Mouse (Mus musculus) midbrain, embryonic 11.5 days (tissue): Measurements from ENCODE around the gene Kif24. TPM values are rescaled to one million over a fixed set of nuclear protein-coding genes. Genes with fewer than 3 reads are reported as not detected.
"Not testable (repeated sequence)": the region's sequence is repeated elsewhere in the genome, so short reads cannot be mapped to it uniquely, and the experiment has no call there.

Experiments used
- ATAC-seq: fragments of 200-750 bp; cut with Nextera tagmentation; 2 replicates; pipeline ENCODE4 v1.8.0; 2017; ENCODE audit warnings: moderate TSS enrichment, moderate library complexity; ENCODE audit not compliant: low FRiP score
- DNase-seq: peaks from one replicate; pipeline ENCODE4 v3.0.0; 2015; ENCODE audit warnings: low spot score; ENCODE audit errors: missing footprints
- H3K27ac ChIP-seq: fragments of 300-500 bp; sonication (generic); 2 replicates; pipeline ENCODE4 v1.5.1; 2014; ENCODE audit warnings: low read depth, low read length
- H3K27me3 ChIP-seq: fragments of 300-500 bp; sonication (generic); 2 replicates; pipeline ENCODE4 v1.6.1; 2014; ENCODE audit warnings: mild to moderate bottlenecking, low read length, moderate library complexity, mixed read lengths; ENCODE audit not compliant: control insufficient read depth, insufficient read depth
- H3K36me3 ChIP-seq: fragments of 300-500 bp; sonication (generic); 2 replicates; pipeline ENCODE4 v1.6.1; 2014; ENCODE audit warnings: mild to moderate bottlenecking, low read length, moderate library complexity, mixed read lengths; ENCODE audit not compliant: control insufficient read depth, insufficient read depth
- H3K4me1 ChIP-seq: fragments of 300-500 bp; sonication (generic); 2 replicates; pipeline ENCODE4 v1.6.1; 2014; ENCODE audit warnings: low read length; ENCODE audit not compliant: control insufficient read depth, insufficient read depth
- H3K4me2 ChIP-seq: fragments of 300-500 bp; sonication (generic); 2 replicates; pipeline ENCODE4 v1.6.1; 2014; ENCODE audit warnings: mild to moderate bottlenecking, moderate library complexity
- H3K4me3 ChIP-seq: fragments of 300-500 bp; sonication (generic); 2 replicates; pipeline ENCODE4 v1.5.1; 2014; ENCODE audit warnings: low read depth, low read length
- H3K9ac ChIP-seq: fragments of 300-500 bp; sonication (generic); 2 replicates; pipeline ENCODE4 v1.6.1; 2014; ENCODE audit warnings: low read length
- H3K9me3 ChIP-seq: fragments of 300-500 bp; sonication (generic); 2 replicates; pipeline ENCODE4 v1.6.1; 2016; ENCODE audit warnings: low read length; ENCODE audit not compliant: control insufficient read depth
- WGBS: fragments of 180-500 bp; shearing (Covaris S2); extraction: QIAGEN DNeasy Blood & Tissue Kit; methylation state at CpG from one replicate; pipeline ENCODE4 v1.1.7; 2014; 5-methylcytosine and 5-hydroxymethylcytosine counted together
- polyA plus RNA-seq: library from polyadenylated mRNA; unstranded; fragments of >200 nt; fragmentation: Nextera tagmentation; extraction: Ambion mirVana; gene quantifications from 2 replicates; pipeline ENCODE4 v1.2.1, GENCODE M21; 2014

Kif24 gene
- polyA plus RNA-seq, 1 experiment from 2014 or later = 9.6 TPM

- Histone ChIP-seq H3K4me3 (peak overlapping the region; percentile 73; the same call in 1 of the 2 replicates), H3K4me2 (peak overlapping the region; percentile 77)
- not testable (repeated sequence) for DNase-seq, H3K4me1 ChIP-seq, H3K27me3 ChIP-seq, H3K9ac ChIP-seq, H3K9me3 ChIP-seq, H3K27ac ChIP-seq, H3K36me3 ChIP-seq, ATAC-seq
- WGBS = 86% methylated on average over 3 of the region's 3 CpGs
Observed at GRCm38 (mm10) chr4:41463051-41463738, 1.5 kb downstream of the Kif24 start.

GRCm38 (mm10) chr4:41460690-41461089 is 4.0 kb downstream of the Kif24 start:
- no peak for DNase-seq
- peaks cover 8% of the 10 kb centered on the region; the same call in 1 of the 2 replicates for H3K4me1 ChIP-seq
- no peak overlapping the region for H3K27ac ChIP-seq
- peaks cover 7% of the 10 kb centered on the region; the same call in 1 of the 2 replicates for H3K36me3 ChIP-seq
- no peaks in the 10 kb centered on the region for H3K9me3 ChIP-seq
- no peak for ATAC-seq
- H3K4me2 ChIP-seq = no peak overlapping the region
- no peak overlapping the region for H3K9ac ChIP-seq
- no peak overlapping the region for H3K4me3 ChIP-seq
- WGBS = 98% methylated on average over 1 of the region's 1 CpGs
- no peaks in the 10 kb centered on the region for H3K27me3 ChIP-seq

- H3K27ac ChIP-seq = no peak overlapping the region
Observed at GRCm38 (mm10) chr4:41447595-41447994, 17.1 kb downstream of the Kif24 start.

GRCm38 (mm10) chr4:41442790-41443302 is 21.8 kb downstream of the Kif24 start:
- Histone ChIP-seq H3K4me3 (no peak overlapping the region), H3K36me3 (no peaks in the 10 kb centered on the region), H3K27me3 (no peaks in the 10 kb centered on the region), H3K9ac (no peak overlapping the region), H3K9me3 (no peaks in the 10 kb centered on the region), H3K4me1 (no peaks in the 10 kb centered on the region), H3K4me2 (no peak overlapping the region), H3K27ac (no peak overlapping the region)
- ATAC-seq (no peak), DNase-seq (no peak)
- WGBS = 89% methylated on average over 4 of the region's 4 CpGs

More at GRCm38 (mm10) chr4:41447595-41447994, 17.1 kb downstream of the Kif24 start:
- Histone ChIP-seq H3K9ac (no peak overlapping the region), H3K9me3 (no peaks in the 10 kb centered on the region), H3K4me2 (no peak overlapping the region), H3K4me3 (no peak overlapping the region), H3K36me3 (no peaks in the 10 kb centered on the region; the same call in 1 of the 2 replicates), H3K27me3 (no peaks in the 10 kb centered on the region), H3K4me1 (no peaks in the 10 kb centered on the region)
- 94% methylated on average over 3 of the region's 3 CpGs for WGBS
- ATAC-seq (no peak), DNase-seq (no peak)

- 89% methylated on average over 5 of the region's 5 CpGs for WGBS
Observed at GRCm38 (mm10) chr4:41438931-41439330, 25.8 kb downstream of the Kif24 start.

GRCm38 (mm10) chr4:41416966-41417365 is 47.7 kb downstream of the Kif24 start:
- no peak for ATAC-seq
- DNase-seq = peak; percentile 75
- Histone ChIP-seq H3K4me3 (no peak overlapping the region), H3K27ac (no peak overlapping the region), H3K4me2 (no peak overlapping the region), H3K4me1 (no peaks in the 10 kb centered on the region), H3K36me3 (no peaks in the 10 kb centered on the region), H3K27me3 (no peaks in the 10 kb centered on the region), H3K9me3 (no peaks in the 10 kb centered on the region), H3K9ac (no peak overlapping the region)

More at GRCm38 (mm10) chr4:41438931-41439330, 25.8 kb downstream of the Kif24 start:
- H3K27ac ChIP-seq = no peak overlapping the region
- no peaks in the 10 kb centered on the region for H3K27me3 ChIP-seq
- no peak overlapping the region for H3K4me2 ChIP-seq
- no peaks in the 10 kb centered on the region for H3K4me1 ChIP-seq
- no peaks in the 10 kb centered on the region for H3K36me3 ChIP-seq
- no peak overlapping the region for H3K4me3 ChIP-seq
- no peaks in the 10 kb centered on the region for H3K9me3 ChIP-seq
- DNase-seq (no peak), ATAC-seq (no peak)
- no peak overlapping the region for H3K9ac ChIP-seq

GRCm38 (mm10) chr4:41409341-41409740 is 55.3 kb downstream of the Kif24 start:
- Histone ChIP-seq H3K27ac (no peak overlapping the region), H3K4me1 (no peaks in the 10 kb centered on the region), H3K4me3 (no peak overlapping the region), H3K9ac (no peak overlapping the region), H3K9me3 (no peaks in the 10 kb centered on the region), H3K4me2 (no peak overlapping the region), H3K27me3 (no peaks in the 10 kb centered on the region), H3K36me3 (peaks cover 2% of the 10 kb centered on the region; the same call in 1 of the 2 replicates)
- WGBS = 97% methylated on average over 1 of the region's 1 CpGs
- DNase-seq (no peak), ATAC-seq (no peak)

GRCm38 (mm10) chr4:41407353-41407752 is 57.3 kb downstream of the Kif24 start:
- no peak overlapping the region for H3K4me3 ChIP-seq
- H3K9me3 ChIP-seq = no peaks in the 10 kb centered on the region
- DNase-seq (no peak), ATAC-seq (no peak)
- H3K27ac ChIP-seq = no peak overlapping the region
- no peaks in the 10 kb centered on the region for H3K27me3 ChIP-seq
- H3K4me1 ChIP-seq = no peaks in the 10 kb centered on the region
- no peak overlapping the region for H3K9ac ChIP-seq
- H3K36me3 ChIP-seq = peaks cover 2% of the 10 kb centered on the region; the same call in 1 of the 2 replicates
- 96% methylated on average over 2 of the region's 2 CpGs for WGBS
- H3K4me2 ChIP-seq = no peak overlapping the region

GRCm38 (mm10) chr4:41406597-41406996 is 58.1 kb downstream of the Kif24 start:
- ATAC-seq = no peak
- H3K4me2 ChIP-seq = no peak overlapping the region
- DNase-seq = no peak
- H3K27ac ChIP-seq = no peak overlapping the region
- H3K9ac ChIP-seq = no peak overlapping the region
- no peak overlapping the region for H3K4me3 ChIP-seq
- 79% methylated on average over 9 of the region's 9 CpGs for WGBS
- no peaks in the 10 kb centered on the region for H3K4me1 ChIP-seq
- no peaks in the 10 kb centered on the region for H3K27me3 ChIP-seq
- peaks cover 2% of the 10 kb centered on the region; the same call in 1 of the 2 replicates for H3K36me3 ChIP-seq
- H3K9me3 ChIP-seq = no peaks in the 10 kb centered on the region
